Mouse (Mus musculus) lung, adult 18-20 months (tissue): ENCODE measurements around the gene Cntnap2.

ENCODE experiments used
- DNase-seq, 2 experiments: peaks; one replicate each; pipeline ENCODE4 v3.0.0; 2022; ENCODE audit warnings: mixed read lengths in 2 of 2

Gene Cntnap2

DNA sequence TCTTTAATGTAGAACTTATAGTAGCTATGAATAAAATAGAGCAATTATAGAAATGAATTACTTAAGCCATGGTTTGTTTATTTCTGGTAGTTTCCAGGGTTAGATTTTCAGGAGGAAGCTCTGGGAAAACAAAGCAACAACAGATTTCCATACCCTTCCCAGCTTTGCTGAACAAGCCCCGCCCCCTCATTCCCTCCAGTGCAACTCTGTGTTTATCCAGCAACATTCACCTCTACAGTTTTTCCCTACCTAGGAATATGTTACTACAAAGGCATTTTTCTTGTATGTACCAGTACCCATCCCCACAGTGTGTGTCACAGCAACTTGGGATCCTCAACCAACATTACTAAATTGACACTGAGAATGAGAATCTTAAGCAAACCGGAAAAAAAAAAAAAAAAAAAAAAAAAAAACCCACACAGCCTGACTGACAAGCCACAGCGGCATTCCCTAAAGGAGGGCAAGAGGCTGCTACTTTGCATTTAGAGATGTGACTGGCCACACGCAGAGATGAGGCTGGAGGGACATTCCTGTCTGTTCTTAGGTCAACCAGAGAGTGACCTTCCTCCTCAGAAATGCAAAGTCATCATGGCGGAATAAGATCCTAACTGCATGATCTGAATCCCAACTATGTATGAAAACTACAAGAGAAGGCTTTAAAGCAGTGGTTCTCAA lies 2260.3 kb downstream of the Cntnap2 start:
- no peak for DNase-seq

DNA sequence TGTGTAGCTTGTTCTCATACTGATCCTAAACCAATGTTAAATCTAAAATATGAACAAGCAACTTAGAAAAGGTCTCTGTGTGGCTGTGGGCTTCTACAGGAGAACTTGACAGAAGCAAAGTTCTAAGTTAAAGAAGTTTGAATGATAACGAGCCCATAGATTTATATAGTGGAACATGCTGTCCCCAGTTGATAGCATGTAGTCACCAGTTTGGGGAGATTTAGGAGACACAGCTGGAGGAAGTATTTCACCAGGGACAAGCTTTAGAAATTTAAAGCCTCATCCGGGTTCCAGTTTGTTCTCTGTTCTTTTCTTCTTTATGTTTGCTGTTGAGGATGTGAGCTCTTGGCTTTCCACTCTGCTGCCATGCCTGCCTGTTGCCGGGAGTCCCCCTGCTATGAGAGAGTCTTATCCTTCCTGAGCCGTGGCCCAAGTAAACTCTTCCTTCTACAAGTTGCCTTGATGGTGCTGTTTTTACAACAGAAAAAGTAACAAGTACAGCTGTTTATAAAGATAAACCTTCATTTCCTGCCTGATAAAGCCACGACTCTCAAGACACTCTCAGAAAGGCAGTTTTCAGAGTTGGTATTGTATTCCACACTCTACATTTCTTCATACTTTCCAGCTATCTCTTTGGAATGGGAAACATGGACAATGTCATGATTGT lies 2264.1 kb downstream of the Cntnap2 start:
- no peak for DNase-seq

DNA sequence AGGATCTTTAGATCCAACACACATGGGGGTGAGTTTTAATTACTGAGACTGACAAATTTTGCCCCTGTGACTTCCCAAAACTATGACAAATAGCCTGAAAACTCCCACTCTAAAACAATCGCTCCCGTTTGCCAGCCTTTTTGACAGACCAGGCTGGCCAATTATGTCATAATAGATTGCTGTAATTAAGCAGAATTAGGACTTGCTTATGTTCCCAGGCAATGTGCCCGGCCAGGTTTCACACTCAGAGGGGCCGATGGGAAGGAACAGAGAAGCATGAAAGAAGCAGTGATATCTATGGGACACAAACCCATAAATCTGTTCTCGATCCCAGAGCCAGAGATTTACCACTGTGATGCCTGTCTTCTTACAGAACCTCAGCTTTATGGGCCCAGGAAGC lies 2264.7 kb downstream of the Cntnap2 start:
- no peak for DNase-seq

DNA sequence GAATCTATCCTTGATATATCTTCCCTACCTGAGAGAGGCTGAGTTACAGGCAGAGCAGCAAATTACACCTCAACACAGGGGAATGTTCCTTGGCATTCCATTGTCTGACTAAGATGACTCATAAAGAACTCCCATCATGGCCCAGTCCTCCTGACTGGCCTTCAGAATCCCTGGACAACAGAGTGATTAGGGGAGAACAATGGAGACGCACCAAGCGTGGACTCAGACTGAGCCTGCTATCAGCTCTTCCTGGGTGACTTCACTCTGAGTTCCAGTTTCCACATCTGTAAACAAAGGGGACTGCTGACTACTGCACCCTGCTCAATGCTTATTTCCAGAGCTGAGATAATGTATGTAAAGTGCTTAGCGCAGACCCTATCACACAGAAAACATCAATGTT lies 2269.1 kb downstream of the Cntnap2 start:
- DNase-seq, result no peak

DNA sequence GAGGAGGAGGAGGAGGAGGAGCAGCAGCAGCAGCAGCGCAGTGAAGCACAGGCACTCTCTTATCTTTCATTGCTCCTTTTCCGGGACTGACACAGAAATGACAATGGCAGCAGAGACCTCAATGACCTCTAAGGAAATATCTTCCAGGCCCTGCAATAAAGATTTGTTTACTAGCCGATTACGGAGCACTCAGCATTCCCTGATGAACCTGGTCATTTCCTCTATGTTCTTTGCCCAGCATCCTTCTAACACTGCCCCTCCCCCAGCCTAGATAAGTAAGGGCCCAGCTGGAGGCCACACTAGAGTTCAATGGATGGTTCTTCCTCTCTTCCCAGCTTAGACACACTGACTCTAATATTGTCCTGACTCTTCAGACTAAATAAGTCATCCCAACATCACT lies 2270.1 kb downstream of the Cntnap2 start:
- DNase-seq, result peak in 1 of 2 experiments; percentile 26

DNA sequence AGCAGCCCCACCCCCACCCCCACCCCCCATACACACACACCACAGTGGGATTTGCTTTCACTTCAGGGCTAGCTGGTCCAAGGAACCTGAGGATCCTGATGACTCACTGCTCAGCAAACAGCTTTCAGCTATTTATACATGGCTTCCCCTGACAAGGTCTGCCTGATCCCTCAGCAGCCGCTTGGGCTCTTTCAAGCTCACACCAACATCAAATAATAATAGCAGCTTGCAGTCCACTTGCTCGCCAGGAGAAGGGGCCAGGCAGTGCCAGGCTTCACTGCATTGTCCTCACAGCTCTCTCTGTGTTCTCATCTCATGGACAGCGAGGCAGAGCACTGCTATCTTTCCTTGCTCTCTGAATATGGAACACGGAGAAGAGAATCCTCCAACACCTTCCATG lies 2273.9 kb downstream of the Cntnap2 start:
- DNase-seq, result no peak

DNA sequence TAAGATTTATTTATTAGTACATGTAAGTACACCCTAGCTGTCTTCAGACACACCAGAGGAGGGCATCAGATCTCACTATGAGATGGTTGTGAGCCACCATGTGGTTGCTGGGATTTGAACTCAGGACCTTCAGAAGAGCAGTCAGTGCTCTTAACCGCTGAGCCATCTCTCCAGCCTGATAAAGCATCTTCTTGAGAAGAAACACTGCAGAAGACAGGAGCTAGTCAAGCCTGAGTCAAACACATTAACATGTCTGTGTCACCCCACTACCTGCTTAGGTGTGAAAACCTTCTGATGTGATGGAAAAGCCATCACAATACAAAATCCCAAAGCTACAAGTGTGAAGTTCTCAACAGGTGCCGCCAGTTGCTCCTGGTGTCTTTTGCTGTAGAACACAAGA lies 2275.2 kb downstream of the Cntnap2 start:
- DNase-seq, result no peak

DNA sequence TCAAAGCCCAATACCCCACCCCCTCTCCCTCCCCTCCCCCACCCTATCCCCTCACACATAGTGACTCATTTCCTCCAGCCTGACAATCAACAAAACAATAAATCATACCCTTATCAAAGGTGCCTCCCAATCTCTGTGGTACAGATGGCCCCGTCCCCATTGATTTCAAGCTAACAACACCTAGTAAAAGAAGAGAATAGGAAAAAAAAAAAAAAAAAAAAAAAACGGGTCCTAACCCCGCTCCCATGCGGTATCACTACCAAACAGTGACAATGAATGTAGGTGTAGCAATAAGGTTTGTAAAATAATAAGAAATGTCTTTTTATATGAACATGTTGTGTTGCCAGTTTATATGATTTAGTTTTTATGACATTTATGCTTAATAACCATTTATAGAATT lies 2278.1 kb downstream of the Cntnap2 start:
- DNase-seq, result no peak

DNA sequence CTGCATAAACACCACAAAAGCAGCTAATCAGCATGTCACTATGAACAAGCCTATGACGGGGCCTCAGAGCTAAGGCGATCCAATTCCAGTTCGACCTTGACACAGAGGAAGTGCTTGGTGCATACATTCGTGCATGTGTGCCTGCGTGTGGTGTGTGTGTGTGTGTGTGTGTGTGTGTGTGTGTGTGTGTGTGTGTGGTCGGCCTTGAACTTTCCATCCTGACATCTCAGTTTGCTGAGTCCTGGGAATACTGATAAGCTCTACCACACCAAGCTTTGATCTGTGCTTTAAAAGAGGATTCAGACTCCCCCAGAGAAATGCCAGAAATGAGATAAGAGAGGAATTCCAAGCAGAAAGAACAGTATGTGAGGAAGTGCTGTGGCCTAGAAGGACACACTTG lies 2279.0 kb downstream of the Cntnap2 start:
- DNase-seq, result no peak

DNA sequence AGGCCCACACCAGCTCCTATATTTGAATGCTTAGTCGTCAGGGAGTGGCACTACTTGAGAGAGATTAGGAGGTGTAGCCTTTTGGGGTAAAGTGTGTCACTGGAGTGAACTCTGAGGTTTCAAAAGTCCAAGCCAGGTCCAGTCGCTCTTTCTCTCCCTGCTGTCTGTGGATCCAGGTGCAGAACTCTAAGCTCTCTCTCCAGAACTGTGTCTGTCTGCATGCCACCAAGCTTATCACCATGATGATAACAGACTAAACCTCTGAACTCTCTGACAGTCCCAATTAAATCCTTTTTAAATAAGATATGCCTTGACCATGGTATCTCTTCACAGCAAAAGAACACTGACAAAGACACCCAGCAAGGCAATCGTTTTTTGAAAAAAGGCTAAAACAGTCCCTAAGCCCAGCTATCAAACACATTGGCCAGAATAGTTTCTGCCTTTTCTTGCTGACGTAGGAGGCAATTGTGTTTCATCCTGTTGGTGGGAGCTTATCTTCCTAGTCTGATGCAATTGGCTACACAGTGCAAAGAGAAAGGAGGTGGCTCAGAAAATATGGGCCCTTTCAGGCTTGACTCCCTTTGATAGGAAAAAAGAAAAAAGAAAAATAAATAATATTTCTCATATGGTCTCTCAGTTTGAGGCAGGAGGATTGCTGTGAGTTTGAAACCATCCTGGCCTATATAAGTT lies 2281.8 kb downstream of the Cntnap2 start:
- no peak for DNase-seq

DNA sequence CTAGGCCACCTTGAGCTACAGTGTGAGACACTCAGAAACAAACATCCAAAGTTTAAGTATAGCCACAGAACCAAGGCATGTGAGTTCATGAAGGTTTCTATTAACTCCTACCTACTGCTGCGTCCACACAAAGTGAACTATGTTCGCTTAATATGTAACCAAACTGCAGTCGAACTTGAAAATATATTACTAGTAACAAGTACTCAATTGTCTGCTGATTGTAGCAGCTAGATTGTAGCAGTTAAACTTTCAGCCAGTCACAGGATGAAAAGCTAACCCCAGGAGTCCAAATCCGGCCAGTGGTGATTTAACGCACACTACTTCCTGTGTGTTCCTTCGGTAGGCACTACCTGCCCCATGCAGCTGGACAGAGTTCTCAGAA lies 2282.3 kb downstream of the Cntnap2 start:
- no peak for DNase-seq

DNA sequence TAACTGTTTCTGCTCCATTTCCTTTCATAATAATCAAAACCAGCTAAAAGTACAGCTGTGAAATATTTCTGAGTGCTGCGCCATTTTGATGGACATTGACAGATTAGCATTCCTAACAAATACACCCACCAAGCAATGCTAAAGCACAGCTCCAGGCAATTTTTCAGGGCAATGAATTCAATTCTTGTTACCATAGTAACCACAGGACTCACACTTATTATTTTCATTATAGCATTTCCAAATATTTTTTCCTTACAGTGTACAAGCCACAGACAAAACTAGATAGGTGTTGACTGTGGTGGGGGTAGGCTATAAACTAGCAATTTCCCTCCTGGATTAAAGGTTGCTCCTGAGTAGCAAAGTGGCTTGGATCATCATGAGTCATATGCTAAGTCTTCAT lies 2284.1 kb downstream of the Cntnap2 start:
- DNase-seq, result no peak

DNA sequence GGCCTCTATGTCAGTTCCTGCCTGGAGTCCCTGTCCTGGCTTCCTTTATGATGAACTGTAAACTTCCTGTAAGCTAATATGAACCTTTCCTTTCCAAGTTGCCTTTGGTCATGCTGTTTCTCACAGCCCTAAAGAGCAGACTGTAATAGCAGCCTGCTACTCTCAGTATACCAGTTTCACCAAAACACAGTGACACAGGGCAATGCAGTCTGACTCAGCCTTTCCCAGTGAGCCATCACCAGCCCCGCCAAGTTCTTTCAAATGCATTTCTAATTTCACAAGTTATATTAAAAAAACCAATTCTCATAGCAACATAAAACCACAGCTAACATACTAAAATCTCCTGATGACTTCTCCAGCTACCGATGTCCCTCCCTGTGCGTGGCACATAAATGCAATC lies 2285.5 kb downstream of the Cntnap2 start:
- DNase-seq, result no peak

DNA sequence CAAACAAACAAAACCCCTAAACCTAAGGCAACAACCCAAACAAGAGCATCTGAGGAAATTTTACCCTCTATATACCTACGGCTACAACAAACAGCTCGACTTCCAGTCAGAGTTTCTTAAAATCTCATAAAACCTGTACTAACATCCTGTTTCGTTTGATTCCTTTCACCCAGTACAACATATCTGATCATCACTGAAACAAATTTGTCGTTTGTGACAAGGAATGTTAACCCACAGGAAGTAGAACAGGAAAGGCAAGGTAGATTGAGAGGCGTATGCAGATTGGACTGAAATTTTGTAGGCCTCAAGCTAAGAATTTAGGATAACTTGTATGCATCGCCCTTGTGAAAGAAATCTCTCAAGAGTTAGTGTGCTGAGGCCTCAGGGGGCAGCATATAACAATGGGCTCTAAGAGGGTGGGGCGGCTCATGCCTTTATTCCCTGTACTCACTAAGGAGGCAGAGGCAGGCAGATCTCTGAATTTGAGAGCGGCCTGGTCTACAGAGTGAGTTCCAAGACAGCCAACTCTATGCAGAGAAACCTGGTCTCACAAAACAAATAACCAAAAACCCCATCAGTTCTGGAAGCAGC lies 2291.0 kb downstream of the Cntnap2 start:
- DNase-seq, result no peak
